Mouse (Mus musculus): Measurements from ENCODE around the gene Borcs8. TPM values are rescaled to one million over a fixed set of nuclear protein-coding genes. Genes with fewer than 3 reads are reported as not detected.

Borcs8 gene
- 20.7 and 53.5 TPM in 2 replicates for polyA plus RNA-seq (2012; ENCODE audit: insufficient read depth, low replicate concordance)

- Histone ChIP-seq H3K27me3 (replicated peaks) (no peaks in the 10 kb centered on the region), H3K9me3 (no peaks in the 10 kb centered on the region), H3K4me1 (peaks cover 49% of the 10 kb centered on the region), H3K4me3 (replicated peaks) (peak within 1 kb of the TSS; percentile 96), H3K36me3 (replicated peaks; ENCODE audit: low read length) (peaks cover 61% of the 10 kb centered on the region)
- no peak for TF ChIP-seq GATA1 (IDR thresholded peaks at IDR 0.05; ENCODE audit: borderline replicate concordance, low read length)
- no peak for TF ChIP-seq FLI1 (IDR thresholded peaks at IDR 0.05; ENCODE audit: low read length)
These were observed at the start of gene Borcs8, which contains the start of the genes Rfxank and Mef2b for GRCm38 (mm10) chr8:70139026-70139857. Gene Borcs8 (plus strand): TSS chr8:70139499. Gene Rfxank (minus strand): TSS chr8:70139154. Gene Mef2b (plus strand): TSS chr8:70139711.

- H3K9me3 ChIP-seq = no peaks in the 10 kb centered on the region; the same call in 1 of the 2 replicates
- peaks cover 7% of the 10 kb centered on the region for H3K4me1 ChIP-seq
- TF ChIP-seq FLI1 (IDR thresholded peaks at IDR 0.05; ENCODE audit: low read length) (no peak), GATA1 (IDR thresholded peaks at IDR 0.05; ENCODE audit: borderline replicate concordance, low read length) (no peak)
- H3K36me3 ChIP-seq (replicated peaks; ENCODE audit: low read length) = no peaks in the 10 kb centered on the region
- H3K4me3 ChIP-seq (replicated peaks) = no peak overlapping the region
- H3K27me3 ChIP-seq (replicated peaks) = peaks cover 85% of the 10 kb centered on the region
These were observed 46.5 kb upstream of the Borcs8 start for GRCm38 (mm10) chr8:70092786-70093185.

GRCm38 (mm10) chr8:70099276-70099675 lies 40.0 kb upstream of the Borcs8 start:
- H3K9me3 ChIP-seq = no peaks in the 10 kb centered on the region
- TF ChIP-seq FLI1 (IDR thresholded peaks at IDR 0.05; ENCODE audit: low read length) (no peak), GATA1 (IDR thresholded peaks at IDR 0.05; ENCODE audit: borderline replicate concordance, low read length) (no peak)
- H3K4me3 ChIP-seq (replicated peaks) = no peak overlapping the region
- no peaks in the 10 kb centered on the region for H3K36me3 ChIP-seq (replicated peaks; ENCODE audit: low read length)
- H3K4me1 ChIP-seq = peaks cover 1% of the 10 kb centered on the region; the same call in 1 of the 2 replicates
- peaks cover 68% of the 10 kb centered on the region for H3K27me3 ChIP-seq (replicated peaks)

GRCm38 (mm10) chr8:70100241-70100640 lies 39.1 kb upstream of the Borcs8 start:
- Histone ChIP-seq H3K36me3 (replicated peaks; ENCODE audit: low read length) (no peaks in the 10 kb centered on the region), H3K9me3 (no peaks in the 10 kb centered on the region), H3K4me3 (replicated peaks) (no peak overlapping the region), H3K27me3 (replicated peaks) (peaks cover 72% of the 10 kb centered on the region), H3K4me1 (peaks cover 6% of the 10 kb centered on the region; the same call in 1 of the 2 replicates)
- TF ChIP-seq GATA1 (IDR thresholded peaks at IDR 0.05; ENCODE audit: borderline replicate concordance, low read length) (no peak), FLI1 (IDR thresholded peaks at IDR 0.05; ENCODE audit: low read length) (no peak)

- Histone ChIP-seq H3K36me3 (replicated peaks; ENCODE audit: low read length) (no peaks in the 10 kb centered on the region), H3K4me3 (replicated peaks) (no peak overlapping the region), H3K4me1 (peaks cover 6% of the 10 kb centered on the region; the same call in 1 of the 2 replicates), H3K27me3 (replicated peaks) (peaks cover 76% of the 10 kb centered on the region), H3K9me3 (no peaks in the 10 kb centered on the region)
- TF ChIP-seq GATA1 (IDR thresholded peaks at IDR 0.05; ENCODE audit: borderline replicate concordance, low read length) = no peak
- no peak for TF ChIP-seq FLI1 (IDR thresholded peaks at IDR 0.05; ENCODE audit: low read length)
These were observed 34.8 kb upstream of the Borcs8 start for GRCm38 (mm10) chr8:70104506-70104905.

GRCm38 (mm10) chr8:70104922-70105321 lies 34.4 kb upstream of the Borcs8 start:
- Histone ChIP-seq H3K36me3 (replicated peaks; ENCODE audit: low read length) (no peaks in the 10 kb centered on the region), H3K4me1 (peaks cover 6% of the 10 kb centered on the region; the same call in 1 of the 2 replicates), H3K27me3 (replicated peaks) (peaks cover 79% of the 10 kb centered on the region)

GRCm38 (mm10) chr8:70110451-70110850 lies 28.8 kb upstream of the Borcs8 start:
- Histone ChIP-seq H3K9me3 (no peaks in the 10 kb centered on the region), H3K4me3 (replicated peaks) (no peak overlapping the region), H3K27me3 (replicated peaks) (peaks cover 96% of the 10 kb centered on the region), H3K36me3 (replicated peaks; ENCODE audit: low read length) (no peaks in the 10 kb centered on the region), H3K4me1 (peaks cover 15% of the 10 kb centered on the region)
- TF ChIP-seq GATA1 (IDR thresholded peaks at IDR 0.05; ENCODE audit: borderline replicate concordance, low read length) (no peak), FLI1 (IDR thresholded peaks at IDR 0.05; ENCODE audit: low read length) (no peak)

More at GRCm38 (mm10) chr8:70104922-70105321, 34.4 kb upstream of the Borcs8 start:
- TF ChIP-seq GATA1 (IDR thresholded peaks at IDR 0.05; ENCODE audit: borderline replicate concordance, low read length) (no peak), FLI1 (IDR thresholded peaks at IDR 0.05; ENCODE audit: low read length) (no peak)
- Histone ChIP-seq H3K4me3 (replicated peaks) (no peak overlapping the region), H3K9me3 (no peaks in the 10 kb centered on the region)

- Histone ChIP-seq H3K4me3 (replicated peaks) (peak overlapping the region; percentile 17), H3K27me3 (replicated peaks) (peaks cover 97% of the 10 kb centered on the region), H3K4me1 (peaks cover 15% of the 10 kb centered on the region), H3K36me3 (replicated peaks; ENCODE audit: low read length) (no peaks in the 10 kb centered on the region), H3K9me3 (no peaks in the 10 kb centered on the region)
- TF ChIP-seq FLI1 (IDR thresholded peaks at IDR 0.05; ENCODE audit: low read length) = no peak
- no peak for TF ChIP-seq GATA1 (IDR thresholded peaks at IDR 0.05; ENCODE audit: borderline replicate concordance, low read length)
These were observed 28.0 kb upstream of the Borcs8 start for GRCm38 (mm10) chr8:70111192-70111795.

GRCm38 (mm10) chr8:70112401-70113016 lies 26.8 kb upstream of the Borcs8 start:
- Histone ChIP-seq H3K4me1 (peaks cover 15% of the 10 kb centered on the region), H3K9me3 (no peaks in the 10 kb centered on the region), H3K36me3 (replicated peaks; ENCODE audit: low read length) (no peaks in the 10 kb centered on the region), H3K27me3 (replicated peaks) (peaks cover 97% of the 10 kb centered on the region), H3K4me3 (replicated peaks) (no peak overlapping the region)
- TF ChIP-seq GATA1 (IDR thresholded peaks at IDR 0.05; ENCODE audit: borderline replicate concordance, low read length) = no peak
- no peak for TF ChIP-seq FLI1 (IDR thresholded peaks at IDR 0.05; ENCODE audit: low read length)

Measured in megakaryocyte, embryonic 14.5 days (primary cell).